Mouse (Mus musculus): ENCODE results near the gene Odf3l1.

DNA sequence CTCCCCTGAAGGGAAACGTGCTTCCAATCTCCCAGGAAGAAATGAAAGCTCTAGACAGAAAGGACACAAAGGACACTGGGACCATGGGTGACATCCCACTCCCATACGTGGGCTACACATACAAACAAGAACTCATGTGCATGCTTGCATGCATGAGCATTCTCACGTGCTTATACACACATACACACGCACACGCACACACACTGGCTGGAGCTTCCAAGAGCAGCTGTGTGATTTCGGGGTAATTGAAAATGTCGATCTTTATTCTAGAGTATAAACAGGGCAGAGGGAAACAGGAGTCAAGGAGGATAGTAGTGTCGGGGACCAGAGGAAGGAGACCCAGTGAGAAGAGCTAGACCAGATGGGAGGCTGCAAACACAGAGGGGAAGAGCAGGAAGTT lies 19.8 kb downstream of the Odf3l1 start:
- TF ChIP-seq POLR2A (IDR thresholded peaks at IDR 0.05; ENCODE audit: control insufficient read depth in 1 of 2, insufficient read depth in 1 of 2, low read depth in 1 of 2, low read length in 2 of 2, poor library complexity in 1 of 2) (no peak), CTCF (IDR thresholded peaks at IDR 0.05 in 2 of 3, conservative IDR thresholded peaks at IDR 0.05 in 1 of 3; ENCODE audit: control insufficient read depth in 1 of 3, insufficient read depth in 1 of 3, low read depth in 2 of 3, low read length in 3 of 3, poor library complexity in 1 of 3, severe bottlenecking in 1 of 3) (no peak), E2F4 (IDR thresholded peaks at IDR 0.05; ENCODE audit: borderline replicate concordance, low read depth, low read length) (no peak), CHD2 (IDR thresholded peaks at IDR 0.05; ENCODE audit: low read length) (no peak), GATA1 (IDR thresholded peaks at IDR 0.05; ENCODE audit: low read depth, low read length) (no peak), HCFC1 (IDR thresholded peaks at IDR 0.05; ENCODE audit: low read depth, low read length) (no peak), MYB (IDR thresholded peaks at IDR 0.05; ENCODE audit: low read depth, low read length) (no peak), USF1 (IDR thresholded peaks at IDR 0.05; ENCODE audit: low read depth, low read length) (no peak), ZNF384 (IDR thresholded peaks at IDR 0.05; ENCODE audit: low read depth, low read length) (no peak), ETS1 (IDR thresholded peaks at IDR 0.05; ENCODE audit: low read depth, low read length) (no peak), MYC (IDR thresholded peaks at IDR 0.05; ENCODE audit: low read depth, low read length) (no peak)
